Mouse (Mus musculus) brown adipose tissue, adult 24 weeks (tissue): ENCODE data around the gene Galk1. TPM values are rescaled to one million over a fixed set of nuclear protein-coding genes. Genes with fewer than 3 reads are reported as not detected.

Experiments
- polyA plus RNA-seq: library from polyadenylated mRNA; stranded (reverse); fragments of >200 nt; gene quantifications from 2 replicates; pipeline ENCODE4 v1.2.4, GENCODE M21; 2012; ENCODE audit not compliant: missing spikeins, insufficient read depth, insufficient read length

Gene Galk1
- polyA plus RNA-seq, 1 experiment, result 9.6 TPM

Other genes starting within 250 kb of the Galk1 start
- gene Tmem94, start 247.3 kb downstream of the Galk1 start, polyA plus RNA-seq, result 18.0 and 23.0 TPM in 2 replicates
- gene Caskin2, start 199.1 kb downstream of the Galk1 start, polyA plus RNA-seq, result 8.8 and 10.4 TPM in 2 replicates
- gene Tsen54, start 198.0 kb downstream of the Galk1 start, polyA plus RNA-seq, result 6.1 and 6.8 TPM in 2 replicates
- 4.0 and 5.5 TPM in 2 replicates for gene Llgl2, start 188.7 kb downstream of the Galk1 start, polyA plus RNA-seq
- gene Myo15b, start 154.3 kb downstream of the Galk1 start, polyA plus RNA-seq, result not detected in 2 replicates
- gene Smim5, start 112.8 kb downstream of the Galk1 start, polyA plus RNA-seq, result not detected in 2 replicates
- not detected in 2 replicates for gene Smim6, start 100.7 kb downstream of the Galk1 start, polyA plus RNA-seq
- gene Sap30bp, start 79.4 kb downstream of the Galk1 start, polyA plus RNA-seq, result 10.0 and 12.0 TPM in 2 replicates
- 4.2 and 5.3 TPM in 2 replicates for gene Recql5, start 79.2 kb downstream of the Galk1 start, polyA plus RNA-seq
- gene Itgb4, start 38.0 kb downstream of the Galk1 start, polyA plus RNA-seq, result 1.5 and 2.2 TPM in 2 replicates
- gene H3f3b, start 15.2 kb upstream of the Galk1 start, polyA plus RNA-seq, result 85.7 and 112 TPM in 2 replicates
- 2.9 and 4.0 TPM in 2 replicates for gene Unk, start 17.6 kb upstream of the Galk1 start, polyA plus RNA-seq
- not detected in 2 replicates for gene Unc13d, start 65.2 kb upstream of the Galk1 start, polyA plus RNA-seq
- 73.7 and 124 TPM in 2 replicates for gene Wbp2, start 74.3 kb upstream of the Galk1 start, polyA plus RNA-seq
- 4.6 and 8.3 TPM in 2 replicates for gene Trim47, start 114.5 kb upstream of the Galk1 start, polyA plus RNA-seq
- 5.9 and 8.3 TPM in 2 replicates for gene Trim65, start 118.4 kb upstream of the Galk1 start, polyA plus RNA-seq
- 99.5 and 121 TPM in 2 replicates for gene Mrpl38, start 126.1 kb upstream of the Galk1 start, polyA plus RNA-seq
- 3.8 and 5.3 TPM in 2 replicates for gene Fbf1, start 155.4 kb upstream of the Galk1 start, polyA plus RNA-seq
- 4.3 and 7.6 TPM in 2 replicates for gene Ten1, start 186.1 kb upstream of the Galk1 start, polyA plus RNA-seq
- gene Acox1, start 186.3 kb upstream of the Galk1 start, polyA plus RNA-seq, result 223 and 402 TPM in 2 replicates
- gene Evpl, start 225.4 kb upstream of the Galk1 start, polyA plus RNA-seq, result 0.16 TPM in 1 of 2 replicates, not detected in the other